Mouse (Mus musculus): ENCODE results near the gene Baiap2l1.

- TF ChIP-seq CTCF (IDR thresholded peaks at IDR 0.05; ENCODE audit: insufficient read depth, low read depth, low read length) (no peak), POLR2A (IDR thresholded peaks at IDR 0.05; ENCODE audit: insufficient read depth, low read depth, low read length) (no peak)
Observed at GRCm38 (mm10) chr5:144338787-144339186, 19.1 kb downstream of the Baiap2l1 start.

Data from olfactory bulb, adult 2 months (tissue).